Mouse (Mus musculus) forebrain, embryonic 10.5 days (tissue): ENCODE measurements around the gene Rreb1. TPM values are rescaled to one million over a fixed set of nuclear protein-coding genes. Genes with fewer than 3 reads are reported as not detected.

Experiments used
- DNase-seq: peaks from one replicate; pipeline ENCODE4 v3.0.0-alpha.2; 2017; ENCODE audit warnings: low spot score; ENCODE audit errors: extremely low spot score
- H3K27ac ChIP-seq: fragments of 300-500 bp; sonication (generic); 2 replicates; pipeline ENCODE4 v1.5.1; 2016; ENCODE audit warnings: mild to moderate bottlenecking
- H3K27me3 ChIP-seq: fragments of 300-500 bp; sonication (generic); 2 replicates; pipeline ENCODE4 v1.6.1; 2016; ENCODE audit warnings: mild to moderate bottlenecking; ENCODE audit not compliant: poor library complexity, severe bottlenecking
- H3K36me3 ChIP-seq: fragments of 300-500 bp; sonication (generic); replicated peaks from 2 replicates; pipeline ENCODE4 v1.6.1; 2016; ENCODE audit warnings: mild to moderate bottlenecking, moderate library complexity
- H3K4me1 ChIP-seq: fragments of 300-500 bp; sonication (generic); 2 replicates; pipeline ENCODE4 v1.6.1; 2016
- H3K4me3 ChIP-seq: fragments of 300-500 bp; sonication (generic); 2 replicates; pipeline ENCODE4 v1.5.1; 2016; ENCODE audit warnings: mild to moderate bottlenecking, moderate library complexity
- H3K9me3 ChIP-seq: fragments of 300-500 bp; sonication (generic); 2 replicates; pipeline ENCODE4 v1.6.1; 2016; ENCODE audit warnings: mild to moderate bottlenecking, moderate library complexity
- WGBS: fragments of 180-500 bp; shearing (Covaris S2); methylation state at CpG from one replicate; pipeline ENCODE4 v1.1.7; 2016; 5-methylcytosine and 5-hydroxymethylcytosine counted together
- polyA plus RNA-seq: library from polyadenylated mRNA; unstranded; fragments of >200 nt; fragmentation: Nextera tagmentation; extraction: Ambion mirVana; gene quantifications from 2 replicates; pipeline ENCODE4 v1.2.1, GENCODE M21; 2016

Gene Rreb1
- polyA plus RNA-seq, 1 experiment from 2014 or later = 6.6 TPM

DNA sequence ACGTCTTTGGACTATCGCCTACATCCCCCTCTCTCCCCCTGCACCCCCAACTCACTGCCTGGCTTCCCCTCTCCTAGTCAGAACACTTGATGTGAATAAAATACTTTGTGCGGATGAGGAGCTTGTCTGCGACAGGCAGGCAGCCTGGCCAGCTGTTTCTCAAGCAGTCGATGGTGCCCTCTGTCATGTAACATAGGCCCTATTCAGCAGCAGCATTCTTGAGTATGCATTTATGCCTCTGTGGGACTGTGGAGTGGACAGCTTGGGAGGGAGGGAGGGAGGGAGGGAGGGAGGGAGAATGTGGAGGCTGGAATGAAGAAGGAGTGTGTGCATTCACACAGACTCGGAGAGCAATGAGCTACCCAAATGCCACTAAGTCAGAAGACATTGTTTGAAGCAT is 84.3 kb downstream of the Rreb1 start:
- Histone ChIP-seq H3K27me3 (peaks cover 18% of the 10 kb centered on the region), H3K4me1 (peaks cover 66% of the 10 kb centered on the region), H3K4me3 (no peak overlapping the region), H3K9me3 (no peaks in the 10 kb centered on the region), H3K36me3 (no peaks in the 10 kb centered on the region; the same call in 1 of the 2 replicates), H3K27ac (peak overlapping the region; percentile 48)
- no peak for DNase-seq
- WGBS = 31% methylated on average over 6 of the region's 6 CpGs

DNA sequence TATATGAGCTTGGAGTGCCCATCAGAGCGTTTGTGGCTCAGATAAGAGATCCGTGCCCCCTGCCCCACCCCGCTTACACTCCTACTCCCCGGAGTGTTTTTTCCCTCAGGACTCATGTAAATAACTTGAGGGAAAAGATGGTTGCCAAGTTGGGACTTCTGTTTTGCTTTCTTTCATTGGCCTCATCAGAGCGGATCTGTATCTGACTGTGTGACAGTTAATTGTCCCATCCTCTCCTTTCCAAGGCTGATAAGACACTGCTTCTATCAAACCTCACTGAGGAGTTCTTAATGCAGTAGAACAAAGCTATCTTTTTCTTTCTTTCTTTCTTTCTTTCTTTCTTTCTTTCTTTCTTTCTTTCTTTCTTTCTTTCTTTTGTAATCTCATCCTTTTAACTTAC is 85.4 kb downstream of the Rreb1 start:
- Histone ChIP-seq H3K27me3 (peaks cover 12% of the 10 kb centered on the region), H3K36me3 (no peaks in the 10 kb centered on the region; the same call in 1 of the 2 replicates), H3K27ac (no peak overlapping the region), H3K4me3 (no peak overlapping the region), H3K9me3 (no peaks in the 10 kb centered on the region), H3K4me1 (peaks cover 54% of the 10 kb centered on the region)
- DNase-seq = no peak
- 87% methylated on average over 5 of the region's 5 CpGs for WGBS

DNA sequence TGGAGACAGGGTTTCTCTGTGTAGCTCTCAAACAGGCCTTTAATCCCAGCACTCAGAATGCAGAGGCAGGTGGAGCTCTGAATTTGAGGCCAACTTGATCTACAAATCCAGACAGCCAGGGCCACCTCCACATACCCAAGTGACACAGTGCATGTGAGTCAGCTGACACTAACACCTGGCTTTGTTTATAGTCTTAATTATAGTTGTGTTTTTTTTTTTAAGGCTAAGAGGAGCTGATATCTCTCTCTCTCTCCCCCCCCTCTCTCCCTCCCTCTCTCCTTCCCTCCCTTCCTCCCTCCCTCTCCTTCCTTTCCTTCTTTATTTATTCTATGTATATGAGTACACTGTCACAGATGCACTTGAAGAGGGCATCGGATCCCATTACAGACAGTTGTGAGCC is 86.5 kb downstream of the Rreb1 start:
- H3K27me3 ChIP-seq = 0 out of 2 replicates have a peak, but pooled peaks cover 1% of the 10 kb centered on the region
- H3K4me1 ChIP-seq = peaks cover 46% of the 10 kb centered on the region
- WGBS = 92% methylated on average over 1 of the region's 1 CpGs
- no peaks in the 10 kb centered on the region; the same call in 1 of the 2 replicates for H3K36me3 ChIP-seq
- DNase-seq = no peak
- H3K4me3 ChIP-seq = no peak overlapping the region
- no peaks in the 10 kb centered on the region for H3K9me3 ChIP-seq
- no peak overlapping the region for H3K27ac ChIP-seq

DNA sequence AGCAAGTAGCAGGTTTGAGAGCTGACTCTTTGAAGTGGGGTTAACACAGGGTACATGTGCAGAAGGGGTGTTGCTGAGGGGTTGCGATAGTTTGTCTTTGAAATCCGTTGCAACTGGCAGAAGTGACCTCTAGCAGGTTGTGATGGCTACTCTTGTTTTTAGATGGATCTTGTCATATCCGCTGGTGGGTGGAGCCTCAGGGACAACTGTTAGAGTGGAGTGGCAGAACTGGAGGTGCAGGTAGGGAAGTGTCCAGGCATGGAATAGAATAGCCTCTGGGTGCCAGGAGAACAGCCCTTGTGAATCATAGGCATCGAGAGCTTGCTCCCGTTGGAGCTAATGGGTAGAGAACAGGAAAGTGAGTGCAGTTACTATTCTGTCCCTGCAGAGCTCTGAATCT is 88.1 kb downstream of the Rreb1 start:
- no peak for DNase-seq
- H3K4me1 ChIP-seq = peaks cover 38% of the 10 kb centered on the region
- no peak overlapping the region for H3K4me3 ChIP-seq
- no peaks in the 10 kb centered on the region for H3K27me3 ChIP-seq
- H3K36me3 ChIP-seq = no peaks in the 10 kb centered on the region; the same call in 1 of the 2 replicates
- 64% methylated on average over 5 of the region's 5 CpGs for WGBS
- no peak overlapping the region for H3K27ac ChIP-seq
- no peaks in the 10 kb centered on the region for H3K9me3 ChIP-seq

DNA sequence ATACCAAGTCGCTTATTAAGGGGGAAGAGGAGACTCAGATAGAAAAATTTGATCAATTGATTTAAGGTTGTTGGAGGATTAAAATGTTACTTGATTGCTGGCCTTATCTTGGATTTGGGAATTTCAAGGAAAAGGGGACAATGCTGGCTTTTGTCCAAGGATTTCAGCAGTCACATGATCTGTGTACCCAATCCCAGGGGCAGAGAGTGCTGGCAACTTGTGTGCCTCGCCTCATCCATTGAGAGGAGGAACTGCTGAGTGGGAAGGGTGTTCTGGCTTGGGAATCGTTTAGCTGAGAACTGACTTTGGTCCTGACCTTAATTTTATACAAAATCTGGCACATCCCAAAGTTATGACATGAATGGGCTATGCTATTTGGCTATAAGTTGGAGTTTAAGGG is 88.6 kb downstream of the Rreb1 start:
- Histone ChIP-seq H3K27ac (no peak overlapping the region), H3K27me3 (no peaks in the 10 kb centered on the region), H3K36me3 (no peaks in the 10 kb centered on the region; the same call in 1 of the 2 replicates), H3K9me3 (no peaks in the 10 kb centered on the region), H3K4me1 (peaks cover 32% of the 10 kb centered on the region), H3K4me3 (no peak overlapping the region)
- 43% methylated on average over 3 of the region's 3 CpGs for WGBS
- no peak for DNase-seq

DNA sequence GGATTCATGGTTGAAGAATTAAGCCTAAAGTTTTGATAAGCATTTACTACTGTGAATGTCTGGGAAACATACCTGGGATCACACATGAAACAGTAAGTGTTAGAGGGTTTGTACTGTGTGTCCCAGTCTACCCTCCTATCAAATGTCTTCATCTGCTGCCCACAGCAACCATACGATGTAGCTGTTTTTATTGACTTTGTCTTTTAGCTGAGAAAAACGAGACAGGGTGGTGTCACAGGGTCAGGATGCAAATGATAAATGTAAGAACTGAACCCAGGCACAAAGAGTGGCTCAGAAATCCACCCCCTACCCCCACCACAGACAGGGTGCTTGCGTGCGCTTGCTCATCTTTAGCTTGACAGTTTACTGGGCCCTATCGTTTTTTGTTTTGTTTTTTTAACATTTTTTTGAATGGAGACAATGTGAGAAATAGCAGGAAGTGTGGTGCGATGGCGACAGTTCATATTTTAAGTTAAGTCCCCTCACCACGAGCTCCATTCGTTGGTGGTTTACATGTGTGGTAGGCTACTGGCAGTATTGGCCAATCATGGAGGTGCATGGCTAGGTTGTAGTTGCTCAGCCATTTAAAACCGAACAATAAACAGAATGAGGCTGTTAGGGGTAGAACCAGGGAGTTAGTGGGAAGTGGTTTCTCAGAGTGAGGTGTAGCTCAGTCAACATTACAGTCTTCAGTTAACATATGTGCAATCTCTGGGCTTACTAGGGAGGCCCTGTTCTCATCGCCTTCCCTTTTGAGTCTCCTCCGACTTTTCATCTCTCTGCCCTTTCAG is 92.1 kb downstream of the Rreb1 start:
- no peaks in the 10 kb centered on the region for H3K36me3 ChIP-seq
- H3K4me1 ChIP-seq = peaks cover 21% of the 10 kb centered on the region
- no peaks in the 10 kb centered on the region for H3K9me3 ChIP-seq
- no peak overlapping the region for H3K27ac ChIP-seq
- no peak overlapping the region for H3K4me3 ChIP-seq
- WGBS = 92% methylated on average over 12 of the region's 12 CpGs
- no peaks in the 10 kb centered on the region for H3K27me3 ChIP-seq
- DNase-seq = no peak

DNA sequence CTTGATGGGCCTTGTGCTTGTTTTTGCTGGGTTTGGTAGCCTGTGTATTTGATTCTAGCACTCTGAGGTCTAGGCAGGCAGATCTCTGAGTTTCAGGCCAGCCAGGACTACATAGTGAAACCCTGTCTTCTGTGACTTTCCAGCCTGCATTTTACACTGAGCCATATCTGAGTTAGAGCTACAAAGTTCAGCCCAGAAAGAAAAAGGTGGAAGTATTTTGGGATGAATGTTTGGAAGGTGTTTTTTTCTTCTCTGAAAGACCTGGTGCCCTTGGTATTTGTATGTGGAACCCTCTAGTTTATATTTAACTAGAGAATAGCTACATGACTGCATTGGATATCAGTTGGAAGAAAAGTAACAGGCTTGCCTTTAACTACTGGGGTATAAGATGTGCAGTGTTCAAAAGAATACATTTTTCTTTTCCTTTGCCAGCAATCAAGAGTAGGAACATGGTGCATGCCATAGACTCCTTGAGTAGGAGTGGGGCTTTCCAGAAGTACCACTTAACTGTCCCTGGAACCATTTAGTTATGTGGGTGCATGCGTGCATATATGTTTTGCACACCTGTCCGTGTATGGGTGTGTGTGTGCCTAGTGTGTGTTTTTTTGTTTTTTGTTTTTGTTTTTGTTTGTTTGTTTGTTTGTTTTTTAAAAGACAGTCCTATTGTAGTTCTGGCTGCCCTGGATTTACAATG is 94.1 kb downstream of the Rreb1 start:
- Histone ChIP-seq H3K4me1 (peaks cover 19% of the 10 kb centered on the region), H3K4me3 (no peak overlapping the region), H3K9me3 (no peaks in the 10 kb centered on the region), H3K36me3 (no peaks in the 10 kb centered on the region), H3K27me3 (no peaks in the 10 kb centered on the region), H3K27ac (no peak overlapping the region)
- WGBS = 96% methylated on average over 2 of the region's 2 CpGs
- no peak for DNase-seq

DNA sequence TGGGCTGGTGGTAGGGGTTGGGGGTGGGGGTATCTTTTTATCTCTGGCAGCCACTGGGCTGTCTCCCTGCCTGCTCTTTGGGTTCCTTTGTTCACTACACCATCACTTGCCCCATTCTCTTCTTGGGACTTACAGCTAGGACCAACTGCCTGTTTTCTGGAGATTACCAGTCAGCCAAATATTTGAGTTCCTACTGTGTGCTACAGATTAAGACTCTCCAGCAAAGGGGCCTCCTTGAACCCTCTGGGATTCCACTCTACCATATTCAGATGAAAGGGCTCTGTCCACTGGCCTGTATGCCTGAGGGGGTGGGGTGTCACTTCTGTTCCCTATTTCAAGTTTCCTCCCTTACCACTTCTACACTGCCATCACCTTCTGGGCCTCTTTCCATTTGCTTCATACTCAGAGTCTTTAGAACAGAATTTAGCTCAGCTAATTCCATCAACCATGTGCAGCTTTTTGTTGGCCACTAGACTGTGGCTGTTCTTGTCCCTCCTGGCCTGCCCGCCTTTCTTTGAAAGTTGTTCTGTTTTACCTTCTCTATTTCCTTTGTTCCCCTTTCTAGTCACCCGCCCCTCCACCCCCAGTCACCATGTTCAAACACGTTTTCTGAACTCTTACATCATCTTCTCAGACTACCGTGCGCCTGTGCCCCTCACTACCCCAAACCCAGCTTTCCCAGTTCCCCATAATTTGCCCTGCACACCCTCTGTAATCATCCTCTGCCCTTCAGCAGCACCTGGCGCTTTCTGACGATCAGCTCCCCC is 95.1 kb downstream of the Rreb1 start:
- peak overlapping the region; percentile 25 for H3K27ac ChIP-seq
- H3K4me3 ChIP-seq = no peak overlapping the region
- DNase-seq = no peak
- WGBS = 70% methylated on average over 7 of the region's 7 CpGs
- H3K9me3 ChIP-seq = no peaks in the 10 kb centered on the region
- no peaks in the 10 kb centered on the region for H3K27me3 ChIP-seq
- H3K4me1 ChIP-seq = peaks cover 21% of the 10 kb centered on the region
- H3K36me3 ChIP-seq = no peaks in the 10 kb centered on the region

DNA sequence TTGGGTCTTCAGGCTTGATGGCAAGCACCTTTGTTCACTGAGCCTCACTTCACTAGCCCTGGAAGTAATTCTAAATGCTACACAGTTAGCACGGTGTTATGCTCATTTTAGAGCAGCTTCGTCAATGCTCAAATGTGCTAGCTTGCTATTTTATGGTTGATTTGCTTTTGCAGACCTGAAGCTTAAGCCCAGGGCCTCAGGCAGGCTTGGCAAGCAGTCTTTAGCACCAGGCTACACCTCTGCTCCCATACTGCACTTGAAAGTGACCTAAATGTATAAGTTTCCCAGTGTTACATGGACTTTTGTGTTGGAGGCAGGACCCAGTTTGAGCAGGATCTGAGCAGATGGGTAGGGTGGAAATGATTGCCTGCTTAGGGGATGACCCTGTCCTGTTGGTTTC is 97.7 kb downstream of the Rreb1 start:
- Histone ChIP-seq H3K4me1 (peaks cover 37% of the 10 kb centered on the region), H3K4me3 (no peak overlapping the region), H3K36me3 (no peaks in the 10 kb centered on the region), H3K27ac (no peak overlapping the region), H3K9me3 (no peaks in the 10 kb centered on the region), H3K27me3 (no peaks in the 10 kb centered on the region)
- WGBS = 84% methylated on average over 2 of the region's 2 CpGs
- DNase-seq = no peak

DNA sequence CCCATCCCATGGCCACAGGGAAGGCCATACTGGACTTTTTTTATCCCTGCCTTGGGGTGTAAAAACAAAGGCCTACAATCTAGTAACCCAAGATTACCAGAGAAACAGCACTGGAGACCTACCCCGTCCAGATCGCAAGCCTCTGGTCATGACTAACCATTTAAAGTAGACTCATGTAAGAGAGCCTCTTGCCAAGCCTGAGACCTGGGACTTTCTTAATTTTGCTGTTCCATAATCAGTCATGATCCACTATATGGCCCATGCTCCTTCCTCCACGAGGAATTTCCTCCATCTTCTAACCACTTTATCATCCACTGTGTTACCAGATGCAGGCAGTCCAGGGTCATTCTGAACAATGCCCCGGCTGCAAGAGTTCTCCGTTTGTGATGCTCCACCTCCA is 98.2 kb downstream of the Rreb1 start:
- WGBS = 79% methylated on average over 5 of the region's 5 CpGs
- H3K27ac ChIP-seq = no peak overlapping the region
- no peak overlapping the region for H3K4me3 ChIP-seq
- no peak for DNase-seq
- H3K27me3 ChIP-seq = no peaks in the 10 kb centered on the region
- H3K4me1 ChIP-seq = peaks cover 38% of the 10 kb centered on the region
- no peaks in the 10 kb centered on the region for H3K9me3 ChIP-seq
- no peaks in the 10 kb centered on the region for H3K36me3 ChIP-seq

DNA sequence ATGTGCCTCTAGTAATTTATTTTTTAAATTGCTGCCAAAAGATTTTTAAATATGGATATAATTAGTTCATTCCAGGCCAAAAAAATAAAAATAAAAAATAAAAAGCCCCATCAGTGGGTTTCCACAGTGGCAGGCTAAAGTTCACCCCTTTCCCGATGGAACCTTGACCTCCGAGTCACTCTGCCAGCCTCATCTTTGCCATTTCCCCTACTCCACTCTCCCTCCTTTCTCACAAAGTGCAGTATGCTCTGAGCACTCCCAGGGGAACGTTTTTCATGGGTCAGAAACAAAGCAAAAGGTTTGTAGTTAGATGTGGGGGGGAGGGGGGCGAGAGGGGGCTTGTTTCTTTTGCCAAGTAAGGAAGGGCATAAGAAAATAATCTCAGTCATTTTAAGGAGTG is 98.6 kb downstream of the Rreb1 start:
- WGBS = 71% methylated on average over 4 of the region's 4 CpGs
- Histone ChIP-seq H3K9me3 (no peaks in the 10 kb centered on the region), H3K27me3 (no peaks in the 10 kb centered on the region), H3K4me1 (peaks cover 38% of the 10 kb centered on the region), H3K27ac (no peak overlapping the region), H3K4me3 (no peak overlapping the region), H3K36me3 (no peaks in the 10 kb centered on the region)
- no peak for DNase-seq

DNA sequence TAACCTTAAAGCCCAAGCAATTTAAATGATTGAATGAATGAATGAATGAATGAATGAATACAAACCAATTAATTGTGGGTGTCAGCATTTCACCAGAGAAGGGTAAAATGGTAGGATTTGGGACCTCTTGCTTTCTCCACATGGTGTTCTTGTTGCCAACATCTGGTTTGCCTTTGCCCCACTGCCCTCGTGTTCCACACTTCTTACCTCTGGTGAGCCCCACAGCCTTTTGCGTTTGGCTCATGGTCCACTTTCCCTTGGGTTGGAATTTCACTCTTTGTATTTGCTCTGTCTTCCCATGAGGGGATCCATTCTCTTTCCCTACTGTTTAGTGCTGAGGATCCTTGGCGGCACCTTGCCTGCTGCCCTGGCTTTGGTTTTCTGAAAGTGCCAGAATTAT is 99.0 kb downstream of the Rreb1 start:
- H3K27me3 ChIP-seq = no peaks in the 10 kb centered on the region
- peaks cover 38% of the 10 kb centered on the region for H3K4me1 ChIP-seq
- H3K4me3 ChIP-seq = no peak overlapping the region
- no peaks in the 10 kb centered on the region for H3K9me3 ChIP-seq
- 71% methylated on average over 3 of the region's 3 CpGs for WGBS
- no peak for DNase-seq
- H3K36me3 ChIP-seq = no peaks in the 10 kb centered on the region
- H3K27ac ChIP-seq = no peak overlapping the region

DNA sequence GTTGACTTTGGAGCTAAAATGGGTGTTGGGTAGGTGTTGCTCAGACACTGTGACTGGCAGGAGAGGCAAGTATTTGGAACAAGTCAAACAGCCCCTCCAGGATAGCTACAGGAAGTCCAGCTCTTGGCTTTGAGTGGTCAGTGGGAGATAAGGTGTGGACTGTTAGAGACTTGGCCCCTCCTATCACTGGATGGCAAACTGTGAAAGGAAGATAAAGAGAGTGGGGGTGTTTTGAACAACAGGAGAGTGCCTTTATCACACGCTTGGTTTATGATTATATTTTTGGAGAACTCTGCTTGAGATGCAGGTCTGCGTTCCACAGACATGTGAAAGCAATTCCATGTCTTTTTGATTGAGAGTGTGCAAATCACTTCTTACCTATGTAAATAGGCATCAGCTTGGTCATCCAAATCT is 100.7 kb downstream of the Rreb1 start:
- WGBS = 95% methylated on average over 2 of the region's 2 CpGs
- no peak for DNase-seq
- Histone ChIP-seq H3K27ac (0 out of 2 replicates have a peak overlapping the region, but pooled peaks have one; percentile 21), H3K36me3 (no peaks in the 10 kb centered on the region), H3K27me3 (no peaks in the 10 kb centered on the region), H3K9me3 (no peaks in the 10 kb centered on the region), H3K4me1 (peaks cover 32% of the 10 kb centered on the region), H3K4me3 (no peak overlapping the region)
